8 mouse cellular contexts compared by ENCODE assay signal in genomic region chr6:122308505-122309393, GRCm38 (mm10). TPM values are rescaled to one million over a fixed set of nuclear protein-coding genes. Genes with fewer than 3 reads are reported as not detected.
DNase-seq lines count a peak whose midpoint lies in the region; ATAC-seq and TF ChIP-seq lines count a peak whose summit lies in the region.

TSS of gene M6pr (plus strand) at chr6:122308720.

- peaks cover 21% of the 10 kb centered on the region for H3K4me1 ChIP-seq in hindbrain, embryonic 10.5 days (replicated peaks)
- H3K4me1 ChIP-seq in lung, postnatal 0 days (ENCODE audit: insufficient read depth, low read depth, low read length): peaks cover 11% of the 10 kb centered on the region; the same call in 1 of the 2 replicates

- ATAC-seq in frontal cortex, adult (ENCODE audit: low TSS enrichment): peak; percentile 98
- ATAC-seq in lung, postnatal 0 days: peak; percentile 99

- peak within 1 kb of the TSS; percentile 96 for H3K4me2 ChIP-seq in lung, postnatal 0 days (replicated peaks; ENCODE audit: low read depth, low read length)

- H3K27ac ChIP-seq in hindbrain, embryonic 10.5 days: peak within 1 kb of the TSS; percentile 93
- peak within 1 kb of the TSS; percentile 82 for H3K27ac ChIP-seq in lung, postnatal 0 days (ENCODE audit: low read length)

- H3K9me3 ChIP-seq in hindbrain, embryonic 10.5 days: no peaks in the 10 kb centered on the region
- H3K9me3 ChIP-seq in lung, postnatal 0 days (ENCODE audit: low read length): no peaks in the 10 kb centered on the region

- TF ChIP-seq CTCF in lung, postnatal 0 days (IDR thresholded peaks at IDR 0.05): peak; percentile 92

- under 1% methylated on average over 49 of the region's 49 CpGs for WGBS in hindbrain, embryonic 10.5 days
- WGBS in lung, postnatal 0 days: under 1% methylated on average over 49 of the region's 49 CpGs

- peak within 1 kb of the TSS; percentile 87 for H3K9ac ChIP-seq in lung, postnatal 0 days (replicated peaks; ENCODE audit: low read depth)

- H3K36me3 ChIP-seq in hindbrain, embryonic 10.5 days: peaks cover 22% of the 10 kb centered on the region
- H3K36me3 ChIP-seq in lung, postnatal 0 days (ENCODE audit: insufficient read depth, low read length): peaks cover 6% of the 10 kb centered on the region

- DNase-seq in MN1 (ENCODE audit: low spot score): peak; percentile 98
- peak; percentile 99 for DNase-seq in cerebellum, adult 9-10 months
- DNase-seq in hindbrain, embryonic 10.5 days (ENCODE audit: low spot score): peak; percentile 94
- peak; percentile 99 for DNase-seq in layer of hippocampus, adult 9-11 months
- DNase-seq in lung, postnatal 0 days (ENCODE audit: low spot score): peak; percentile 100
- peak; percentile 77 for DNase-seq in ovary, postnatal 14 days (ENCODE audit: low spot score)
- DNase-seq in thymus, postnatal 14 days: peak; percentile 94

- peak within 1 kb of the TSS; percentile 86 for H3K4me3 ChIP-seq in hindbrain, embryonic 10.5 days
- H3K4me3 ChIP-seq in lung, postnatal 0 days (ENCODE audit: low read depth, low read length): peak within 1 kb of the TSS; percentile 85

- no peaks in the 10 kb centered on the region for H3K27me3 ChIP-seq in hindbrain, embryonic 10.5 days (ENCODE audit: insufficient read depth, poor library complexity, severe bottlenecking)
- no peaks in the 10 kb centered on the region for H3K27me3 ChIP-seq in lung, postnatal 0 days (replicated peaks; ENCODE audit: insufficient read depth, low read length)

- TF ChIP-seq EP300 in lung, postnatal 0 days (IDR thresholded peaks at IDR 0.05): peak; percentile 68; the same call in 1 of the 2 replicates

RNA-seq across cellular contexts. Expression of gene M6pr, which starts in this region (rescaled TPM):
- polyA plus RNA-seq in hindbrain, embryonic 10.5 days (2016; fragmentation: Nextera tagmentation; extraction: Ambion mirVana): 78.8 and 91.0 TPM in 2 replicates
- polyA plus RNA-seq in lung, postnatal 0 days (2015; fragmentation: Nextera tagmentation; extraction: Ambion mirVana): 112 and 114 TPM in 2 replicates

Comparison
In these comparisons a context has a peak if more than half of its experiments do, and no peak if none do; other contexts are left out.
1. Peak in every context shown above with its lines: DNase-seq, ATAC-seq, H3K4me3 ChIP-seq and H3K27ac ChIP-seq.